Comparison of ENCODE assay signal across 9 mouse cellular contexts in the genomic region with DNA sequence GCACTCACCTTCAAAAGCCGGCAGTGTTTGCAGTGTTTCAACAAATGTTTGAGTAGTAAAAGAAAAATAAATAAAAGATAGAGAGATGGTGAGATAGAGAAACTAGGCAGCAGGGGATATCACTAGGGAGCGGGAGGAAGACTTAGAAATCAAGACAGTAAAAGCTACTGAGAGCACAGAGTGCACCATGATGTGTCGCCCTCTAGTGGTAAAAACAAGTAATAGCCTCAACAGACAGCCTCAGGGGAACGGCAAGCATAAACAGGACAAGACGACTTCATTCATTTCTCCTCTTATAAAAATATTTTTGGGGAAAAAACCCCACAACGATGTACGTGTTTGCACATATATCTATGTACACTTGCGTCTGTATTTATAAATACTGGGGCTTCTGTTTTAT.
DNase-seq lines count a peak whose midpoint lies in the region; ATAC-seq lines count a peak whose summit lies in the region.
"Had no signal": no experiment of that assay in that cellular context is flagged by ENCODE, and none has a peak within 500 bp of the region (broad histone marks: within the 10 kb centered on the region; RNA-seq: fewer than 3 reads in every experiment).

No protein-coding gene starts in this region.

- 25% methylated on average over 8 of the region's 8 CpGs for WGBS in midbrain, embryonic 10.5 days
- WGBS in midbrain, embryonic 16.5 days: 20% methylated on average over 8 of the region's 8 CpGs
- WGBS in hindbrain, embryonic 16.5 days: 24% methylated on average over 8 of the region's 8 CpGs

- H3K4me1 ChIP-seq in midbrain, embryonic 10.5 days: no peaks in the 10 kb centered on the region; the same call in 1 of the 2 replicates
- H3K4me1 ChIP-seq in midbrain, embryonic 16.5 days (ENCODE audit: control insufficient read depth, insufficient read depth, low read length): 0 out of 2 replicates have a peak, but pooled peaks cover 4% of the 10 kb centered on the region
- peaks cover 5% of the 10 kb centered on the region; the same call in 1 of the 2 replicates for H3K4me1 ChIP-seq in hindbrain, embryonic 16.5 days (ENCODE audit: control insufficient read depth, insufficient read depth, low read depth, low read length)

- DNase-seq in cerebellum, adult 9-10 months: peak; percentile 23
- no peak for DNase-seq in cerebellum, postnatal 4 days (ENCODE audit: low spot score in 2 of 2)
- peak; percentile 26 for DNase-seq in midbrain, embryonic 10.5 days (ENCODE audit: low spot score)
- DNase-seq in skeletal muscle tissue, adult 2 months (ENCODE audit: low read depth, low spot score): peak; percentile 1
- no peak for DNase-seq in gastrocnemius, postnatal 25 days
- DNase-seq in testis, postnatal 14 days (ENCODE audit: low spot score): no peak

- no peak for ATAC-seq in midbrain, embryonic 16.5 days
- peak; percentile 30; the same call in 1 of the 2 replicates for ATAC-seq in hindbrain, embryonic 16.5 days

- no peak overlapping the region for H3K9ac ChIP-seq in midbrain, embryonic 16.5 days (ENCODE audit: low read depth, low read length)
- no peak overlapping the region for H3K9ac ChIP-seq in hindbrain, embryonic 16.5 days (ENCODE audit: low read depth, low read length)

- no peak overlapping the region for H3K4me2 ChIP-seq in midbrain, embryonic 16.5 days (ENCODE audit: low read length)
- H3K4me2 ChIP-seq in hindbrain, embryonic 16.5 days (ENCODE audit: low read length): peak overlapping the region; percentile 30

- no peaks in the 10 kb centered on the region for H3K9me3 ChIP-seq in midbrain, embryonic 10.5 days (replicated peaks)
- H3K9me3 ChIP-seq in midbrain, embryonic 16.5 days (replicated peaks; ENCODE audit: control insufficient read depth, low read length, poor library complexity, severe bottlenecking): no peaks in the 10 kb centered on the region
- no peaks in the 10 kb centered on the region for H3K9me3 ChIP-seq in hindbrain, embryonic 16.5 days (ENCODE audit: control insufficient read depth, low read length)

- H3K27me3 ChIP-seq in midbrain, embryonic 10.5 days (ENCODE audit: low read depth, poor library complexity, severe bottlenecking): no peaks in the 10 kb centered on the region
- H3K27me3 ChIP-seq in midbrain, embryonic 16.5 days (ENCODE audit: control insufficient read depth, insufficient read depth, low read depth, low read length): no peaks in the 10 kb centered on the region
- no peaks in the 10 kb centered on the region for H3K27me3 ChIP-seq in hindbrain, embryonic 16.5 days (replicated peaks; ENCODE audit: control insufficient read depth, insufficient read depth, low read length)

- no peak overlapping the region for H3K27ac ChIP-seq in midbrain, embryonic 10.5 days (replicated peaks)
- H3K27ac ChIP-seq in midbrain, embryonic 16.5 days (ENCODE audit: low read length): no peak overlapping the region
- no peak overlapping the region for H3K27ac ChIP-seq in hindbrain, embryonic 16.5 days (ENCODE audit: low read depth, low read length)
- H3K27ac ChIP-seq: macrophage had no signal

- no peak overlapping the region for H3K4me3 ChIP-seq in midbrain, embryonic 10.5 days
- no peak overlapping the region for H3K4me3 ChIP-seq in midbrain, embryonic 16.5 days (ENCODE audit: low read depth, low read length)
- no peak overlapping the region for H3K4me3 ChIP-seq in hindbrain, embryonic 16.5 days (ENCODE audit: low read length)

- H3K36me3 ChIP-seq in midbrain, embryonic 10.5 days: no peaks in the 10 kb centered on the region
- no peaks in the 10 kb centered on the region for H3K36me3 ChIP-seq in midbrain, embryonic 16.5 days (ENCODE audit: control insufficient read depth, insufficient read depth, low read length)
- no peaks in the 10 kb centered on the region for H3K36me3 ChIP-seq in hindbrain, embryonic 16.5 days (ENCODE audit: control insufficient read depth, insufficient read depth, low read length)

Comparison
In these comparisons a context has a peak if more than half of its experiments do, and no peak if none do; other contexts are left out.
1. DNase-seq: peak in cerebellum, adult 9-10 months (single experiment), midbrain, embryonic 10.5 days (single experiment) and skeletal muscle tissue, adult 2 months (single experiment); none in cerebellum, postnatal 4 days (0 of 2), gastrocnemius, postnatal 25 days (single experiment) and testis, postnatal 14 days (single experiment).